In genomic region chr1:135604361-135605052, GRCm38 (mm10) we compare ENCODE assay signal across 13 mouse cellular contexts. TPM values are rescaled to one million over a fixed set of nuclear protein-coding genes. Genes with fewer than 3 reads are reported as not detected.
DNase-seq lines count a peak whose midpoint lies in the region; ATAC-seq and TF ChIP-seq lines count a peak whose summit lies in the region.
"Had no signal": no experiment of that assay in that cellular context is flagged by ENCODE, and none has a peak within 500 bp of the region (broad histone marks: within the 10 kb centered on the region; RNA-seq: fewer than 3 reads in every experiment).

No protein-coding gene starts in this region.

- no peaks in the 10 kb centered on the region for H3K36me3 ChIP-seq in hindbrain, postnatal 0 days (ENCODE audit: insufficient read depth, low read length)
- no peaks in the 10 kb centered on the region for H3K36me3 ChIP-seq in hindbrain, embryonic 12.5 days
- H3K36me3 ChIP-seq in stomach, embryonic 16.5 days (ENCODE audit: control insufficient read depth, insufficient read depth, low read length), result no peaks in the 10 kb centered on the region
- H3K36me3 ChIP-seq: liver, embryonic 15.5 days had no signal

- H3K4me1 ChIP-seq in hindbrain, postnatal 0 days (ENCODE audit: insufficient read depth, low read length), result peaks cover 19% of the 10 kb centered on the region; the same call in 1 of the 2 replicates
- peaks cover 32% of the 10 kb centered on the region for H3K4me1 ChIP-seq in hindbrain, embryonic 12.5 days
- 0 out of 2 replicates have a peak, but pooled peaks cover 2% of the 10 kb centered on the region for H3K4me1 ChIP-seq in stomach, embryonic 16.5 days (ENCODE audit: control insufficient read depth, insufficient read depth, low read length)
- H3K4me1 ChIP-seq: liver, embryonic 15.5 days had no signal

- no peak overlapping the region for H3K4me3 ChIP-seq in hindbrain, postnatal 0 days (ENCODE audit: low read length)
- no peak overlapping the region for H3K4me3 ChIP-seq in hindbrain, embryonic 12.5 days
- H3K4me3 ChIP-seq in stomach, embryonic 16.5 days (replicated peaks; ENCODE audit: low read length), result no peak overlapping the region
- H3K4me3 ChIP-seq: layer of hippocampus, adult 2 months; liver, embryonic 15.5 days; megakaryocyte, embryonic 14.5 days had no signal

- peak; percentile 69 for DNase-seq in hindbrain, postnatal 0 days (ENCODE audit: low spot score)
- DNase-seq in right cerebral cortex, postnatal 10 days (ENCODE audit: low spot score in 2 of 2), result peak; percentile 68 to 71
- DNase-seq in right cerebral cortex, adult 2 months (ENCODE audit: low spot score in 2 of 2), result no peak
- DNase-seq in cerebellum, adult 9-11 months, result peak; percentile 93
- no peak for DNase-seq in kidney, postnatal 25 days
- DNase-seq in urinary bladder, adult 2 months (ENCODE audit: low spot score), result no peak
- DNase-seq: adrenal gland, postnatal 14 days; gastrocnemius, postnatal 36 days had no signal

- no peak overlapping the region for H3K27ac ChIP-seq in hindbrain, postnatal 0 days
- H3K27ac ChIP-seq in hindbrain, embryonic 12.5 days, result no peak overlapping the region
- H3K27ac ChIP-seq in stomach, embryonic 16.5 days (ENCODE audit: low read length), result 0 out of 2 replicates have a peak overlapping the region, but pooled peaks have one; percentile 15
- H3K27ac ChIP-seq: layer of hippocampus, adult 2 months; liver, embryonic 15.5 days had no signal

- H3K27me3 ChIP-seq in hindbrain, postnatal 0 days (ENCODE audit: insufficient read depth, low read length), result no peaks in the 10 kb centered on the region
- H3K27me3 ChIP-seq in hindbrain, embryonic 12.5 days, result no peaks in the 10 kb centered on the region
- no peaks in the 10 kb centered on the region for H3K27me3 ChIP-seq in stomach, embryonic 16.5 days (ENCODE audit: control insufficient read depth, insufficient read depth, low read length)
- H3K27me3 ChIP-seq: liver, embryonic 15.5 days; megakaryocyte, embryonic 14.5 days had no signal

- H3K9ac ChIP-seq in hindbrain, postnatal 0 days (replicated peaks; ENCODE audit: low read length), result no peak overlapping the region
- no peak overlapping the region for H3K9ac ChIP-seq in hindbrain, embryonic 12.5 days
- no peak overlapping the region for H3K9ac ChIP-seq in stomach, embryonic 16.5 days (ENCODE audit: low read length)
- H3K9ac ChIP-seq: liver, embryonic 15.5 days had no signal

- no peak for TF ChIP-seq CTCF in hindbrain, postnatal 0 days (IDR thresholded peaks at IDR 0.05; ENCODE audit: low read depth)

- no peaks in the 10 kb centered on the region for H3K9me3 ChIP-seq in hindbrain, postnatal 0 days (ENCODE audit: low read length)
- no peaks in the 10 kb centered on the region for H3K9me3 ChIP-seq in hindbrain, embryonic 12.5 days (replicated peaks)
- no peaks in the 10 kb centered on the region for H3K9me3 ChIP-seq in stomach, embryonic 16.5 days (replicated peaks; ENCODE audit: control insufficient read depth, low read length)
- H3K9me3 ChIP-seq: liver, embryonic 15.5 days; megakaryocyte, embryonic 14.5 days had no signal

- WGBS in hindbrain, postnatal 0 days, result 56% methylated on average over 7 of the region's 7 CpGs
- WGBS in hindbrain, embryonic 12.5 days, result 83% methylated on average over 7 of the region's 7 CpGs
- 80% methylated on average over 7 of the region's 7 CpGs for WGBS in stomach, embryonic 16.5 days

- no peak overlapping the region for H3K4me2 ChIP-seq in hindbrain, postnatal 0 days (ENCODE audit: low read depth, low read length)
- no peak overlapping the region for H3K4me2 ChIP-seq in hindbrain, embryonic 12.5 days (replicated peaks)
- H3K4me2 ChIP-seq in stomach, embryonic 16.5 days (ENCODE audit: low read depth, low read length), result no peak overlapping the region
- H3K4me2 ChIP-seq: liver, embryonic 15.5 days had no signal

- peak; percentile 52 for ATAC-seq in hindbrain, postnatal 0 days
- no peak for ATAC-seq in hindbrain, embryonic 12.5 days (ENCODE audit: low FRiP score)
- ATAC-seq in stomach, embryonic 16.5 days (ENCODE audit: insufficient read depth, low FRiP score), result no peak

RNA-seq across cellular contexts. Expression of gene Nav1, which starts 2.6 kb away (rescaled TPM):
- total RNA-seq in hindbrain, postnatal 0 days (2014; rRNA removed), result 90.0 and 106 TPM in 2 replicates
- polyA plus RNA-seq in hindbrain, postnatal 0 days (2015; fragmentation: Nextera tagmentation; extraction: Ambion mirVana), result 38.6 and 39.9 TPM in 2 replicates
- polyA plus RNA-seq in hindbrain, embryonic 12.5 days (2016; fragmentation: Nextera tagmentation; extraction: Ambion mirVana), result 35.9 and 41.0 TPM in 2 replicates
- polyA plus RNA-seq in stomach, embryonic 16.5 days (2015; fragmentation: Nextera tagmentation; extraction: Ambion mirVana), result 11.2 and 12.9 TPM in 2 replicates
- polyA plus RNA-seq in urinary bladder, adult 2 months (2012; rRNA removed), result 25.0 and 40.9 TPM in 2 replicates

Comparison
In these comparisons a context has a peak if more than half of its experiments do, and no peak if none do; other contexts are left out.
1. DNase-seq: peak in hindbrain, postnatal 0 days (single experiment), right cerebral cortex, postnatal 10 days (2 of 2) and cerebellum, adult 9-11 months (single experiment); none in right cerebral cortex, adult 2 months (0 of 2), kidney, postnatal 25 days (0 of 2) and urinary bladder, adult 2 months (single experiment).